8 mouse cellular contexts compared by ENCODE assay signal in genomic region chr7:110156712-110157260, GRCm38 (mm10). TPM values are rescaled to one million over a fixed set of nuclear protein-coding genes. Genes with fewer than 3 reads are reported as not detected.
DNase-seq lines count a peak whose midpoint lies in the region; ATAC-seq and TF ChIP-seq lines count a peak whose summit lies in the region.

No protein-coding gene starts in this region.

- no peak for TF ChIP-seq CTCF in heart, adult 2 months (IDR thresholded peaks at IDR 0.05)
- TF ChIP-seq CTCF in cerebellum, adult 2 months (IDR thresholded peaks at IDR 0.05; ENCODE audit: borderline replicate concordance, insufficient read depth, low read depth, low read length), result no peak

- no peaks in the 10 kb centered on the region for H3K36me3 ChIP-seq in neural tube, embryonic 13.5 days
- H3K36me3 ChIP-seq in heart, adult 2 months (ENCODE audit: control insufficient read depth, insufficient read depth, low read length), result 0 out of 2 replicates have a peak, but pooled peaks cover 2% of the 10 kb centered on the region
- H3K36me3 ChIP-seq in midbrain, embryonic 16.5 days (ENCODE audit: control insufficient read depth, insufficient read depth, low read length), result no peaks in the 10 kb centered on the region

- H3K4me2 ChIP-seq in neural tube, embryonic 13.5 days, result no peak overlapping the region
- no peak overlapping the region for H3K4me2 ChIP-seq in midbrain, embryonic 16.5 days (ENCODE audit: low read length)

- H3K4me1 ChIP-seq in neural tube, embryonic 13.5 days (replicated peaks), result no peaks in the 10 kb centered on the region
- H3K4me1 ChIP-seq in heart, adult 2 months (ENCODE audit: control insufficient read depth, insufficient read depth, low read length), result peaks cover 11% of the 10 kb centered on the region
- H3K4me1 ChIP-seq in cerebellum, adult 2 months (ENCODE audit: control insufficient read depth, insufficient read depth, low read length), result no peaks in the 10 kb centered on the region
- no peaks in the 10 kb centered on the region for H3K4me1 ChIP-seq in midbrain, embryonic 16.5 days (ENCODE audit: control insufficient read depth, insufficient read depth, low read length)

- no peak overlapping the region for H3K4me3 ChIP-seq in neural tube, embryonic 13.5 days
- no peak overlapping the region for H3K4me3 ChIP-seq in heart, adult 2 months
- no peak overlapping the region for H3K4me3 ChIP-seq in cerebellum, adult 2 months (replicated peaks; ENCODE audit: insufficient read depth, low read depth, low read length)
- no peak overlapping the region for H3K4me3 ChIP-seq in midbrain, embryonic 16.5 days (ENCODE audit: low read depth, low read length)

- H3K9ac ChIP-seq in neural tube, embryonic 13.5 days, result no peak overlapping the region
- peak overlapping the region; percentile 13; the same call in 1 of the 2 replicates for H3K9ac ChIP-seq in heart, adult 2 months (ENCODE audit: low read depth, low read length)
- no peak overlapping the region for H3K9ac ChIP-seq in midbrain, embryonic 16.5 days (ENCODE audit: low read depth, low read length)

- no peaks in the 10 kb centered on the region for H3K79me2 ChIP-seq in heart, adult 2 months (replicated peaks; ENCODE audit: control insufficient read depth, insufficient read depth, low read length)

- TF ChIP-seq EP300 in heart, adult 2 months (IDR thresholded peaks at IDR 0.05; ENCODE audit: insufficient read depth, low read depth, low read length), result no peak

- WGBS in neural tube, embryonic 13.5 days, result 70% methylated on average over 4 of the region's 4 CpGs
- 16% methylated on average over 4 of the region's 4 CpGs for WGBS in heart, adult 2 months
- 38% methylated on average over 4 of the region's 4 CpGs for WGBS in cerebellum, adult 2 months
- 61% methylated on average over 4 of the region's 4 CpGs for WGBS in midbrain, embryonic 16.5 days

- intact Hi-C loops in heart, adult 2 months (cut with DNase I), result no loop called here

- no peak for ATAC-seq in neural tube, embryonic 13.5 days (ENCODE audit: low read depth)
- ATAC-seq in midbrain, embryonic 16.5 days, result no peak

- 0 out of 2 replicates have a peak overlapping the region, but pooled peaks have one; percentile 9 for H3K27ac ChIP-seq in neural tube, embryonic 13.5 days (replicated peaks)
- H3K27ac ChIP-seq in heart, adult 2 months, result peak overlapping the region; percentile 63
- H3K27ac ChIP-seq in cerebellum, adult 2 months (ENCODE audit: insufficient read depth, low read length), result no peak overlapping the region
- no peak overlapping the region for H3K27ac ChIP-seq in midbrain, embryonic 16.5 days (ENCODE audit: low read length)

- no peaks in the 10 kb centered on the region for H3K9me3 ChIP-seq in neural tube, embryonic 13.5 days
- no peaks in the 10 kb centered on the region for H3K9me3 ChIP-seq in midbrain, embryonic 16.5 days (replicated peaks; ENCODE audit: control insufficient read depth, low read length, poor library complexity, severe bottlenecking)

- TF ChIP-seq POLR2A in heart, adult 2 months (IDR thresholded peaks at IDR 0.05; ENCODE audit: insufficient read depth, low read depth, low read length), result no peak
- TF ChIP-seq POLR2A in cerebellum, adult 2 months (IDR thresholded peaks at IDR 0.05; ENCODE audit: borderline replicate concordance, insufficient read depth, low read length), result no peak

- DNase-seq in neural tube, embryonic 10.5 days (ENCODE audit: extremely low spot score, low spot score), result no peak
- peak; percentile 36 to 48 for DNase-seq in heart, adult 2 months
- peak; percentile 60 for DNase-seq in liver
- peak; percentile 62 to 74 for DNase-seq in spleen, postnatal 4 days (ENCODE audit: low spot score in 2 of 2)
- no peak for DNase-seq in adipocyte (ENCODE audit: low spot score)
- DNase-seq in cerebellum, adult 2 months, result no peak

- H3K27me3 ChIP-seq in neural tube, embryonic 13.5 days, result no peaks in the 10 kb centered on the region
- no peaks in the 10 kb centered on the region for H3K27me3 ChIP-seq in heart, adult 2 months (ENCODE audit: control insufficient read depth, insufficient read depth, low read length)
- H3K27me3 ChIP-seq in cerebellum, adult 2 months (ENCODE audit: control insufficient read depth, insufficient read depth, low read length), result no peaks in the 10 kb centered on the region
- H3K27me3 ChIP-seq in midbrain, embryonic 16.5 days (ENCODE audit: control insufficient read depth, insufficient read depth, low read depth, low read length), result no peaks in the 10 kb centered on the region

RNA-seq across cellular contexts. Expression of gene Wee1, which starts 34.9 kb away (rescaled TPM):
- 5.7 and 6.6 TPM in 2 replicates for polyA plus RNA-seq in neural tube, embryonic 13.5 days (2015; fragmentation: Nextera tagmentation; extraction: Ambion mirVana)
- total RNA-seq in heart, adult 2 months (2021), result 1 to 10 TPM; 8.3 to 8.6 TPM
- polyA plus RNA-seq in heart, adult 2 months (2012; rRNA removed), result 2.7 and 4.5 TPM in 2 replicates
- polyA plus RNA-seq in cerebellum, adult 2 months (2012; rRNA removed), result 15.9 and 16.9 TPM in 2 replicates
- 3.7 TPM in 2 replicates for polyA plus RNA-seq in midbrain, embryonic 16.5 days (2015; fragmentation: Nextera tagmentation; extraction: Ambion mirVana)

Comparison
In these comparisons a context has a peak if more than half of its experiments do, and no peak if none do; other contexts are left out.
1. H3K27ac ChIP-seq: peak in neural tube, embryonic 13.5 days (single experiment) and heart, adult 2 months (single experiment); none in cerebellum, adult 2 months (single experiment) and midbrain, embryonic 16.5 days (single experiment).
2. DNase-seq: peak in heart, adult 2 months (2 of 2), liver (single experiment) and spleen, postnatal 4 days (2 of 2); none in neural tube, embryonic 10.5 days (single experiment), adipocyte (single experiment) and cerebellum, adult 2 months (0 of 2).